Mouse (Mus musculus) cerebellum, adult 2 months (tissue): ENCODE measurements around the gene Platr17.
"Not testable (repeated sequence)": the region's sequence is repeated elsewhere in the genome, so short reads cannot be mapped to it uniquely, and the experiment has no call there.

Experiments used
- CTCF ChIP-seq: fragments of 200-500 bp; IDR thresholded peaks from 2 replicates; pipeline ENCODE4 v1.5.1; 2011; ENCODE audit warnings: low read depth, mild to moderate bottlenecking, control low read depth, low read length, moderate library complexity, borderline replicate concordance; ENCODE audit not compliant: insufficient read depth
- POLR2A ChIP-seq: fragments of 200-500 bp; IDR thresholded peaks from 2 replicates; pipeline ENCODE4 v1.6.1; 2011; ENCODE audit warnings: low read length, control low read depth, borderline replicate concordance; ENCODE audit not compliant: insufficient read depth

DNA sequence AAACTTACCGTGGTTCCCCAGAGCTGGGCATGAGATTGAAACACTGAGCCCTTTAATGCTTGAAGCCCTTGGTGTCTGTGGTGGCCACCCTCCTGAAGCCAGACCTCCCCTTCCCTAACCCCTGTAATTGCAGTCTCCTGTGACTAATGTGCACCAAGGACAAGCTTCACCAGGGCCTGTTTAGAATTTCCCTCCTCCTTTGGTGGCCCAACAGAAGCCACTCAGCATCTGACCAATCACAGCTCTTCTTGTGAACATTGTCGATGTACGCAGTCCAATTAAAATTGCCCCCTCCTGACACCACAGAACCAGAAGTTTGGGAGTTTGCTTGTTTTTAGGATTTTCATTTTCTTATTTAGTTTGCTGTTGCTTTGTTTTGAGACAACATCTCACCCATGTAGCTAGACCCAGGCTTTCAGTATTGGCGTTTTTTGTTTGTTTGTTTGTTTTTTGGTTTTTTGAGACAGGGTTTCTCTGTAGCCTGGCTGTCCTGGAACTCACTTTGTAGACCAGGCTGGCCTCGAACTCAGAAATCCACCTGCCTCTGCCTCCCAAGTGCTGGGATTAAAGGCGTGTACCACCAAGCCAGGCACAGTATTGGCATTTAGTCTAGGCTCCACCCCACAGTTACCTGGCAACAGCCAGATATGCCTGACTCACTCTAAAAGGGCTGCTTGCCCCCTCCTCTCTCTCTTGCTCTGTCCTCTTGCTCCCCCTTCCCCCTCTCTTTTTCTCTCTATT lies 854 bp upstream of the Platr17 start:
- not testable (repeated sequence) for TF ChIP-seq POLR2A, CTCF
